Mouse (Mus musculus) liver, postnatal 0 days (tissue): Measurements from ENCODE around the gene Tnfrsf19. TPM values are rescaled to one million over a fixed set of nuclear protein-coding genes. Genes with fewer than 3 reads are reported as not detected.

ENCODE experiments used
- ATAC-seq: fragments of 200-750 bp; cut with Nextera tagmentation; 2 replicates; pipeline ENCODE4 v1.8.0; 2017; ENCODE audit warnings: mild to moderate bottlenecking, moderate library complexity
- DNase-seq: peaks from one replicate; pipeline ENCODE4 v3.0.0-alpha.2; 2016
- H3K27ac ChIP-seq: fragments of 300-500 bp; sonication (generic); 2 replicates; pipeline ENCODE4 v1.5.1; 2014; ENCODE audit warnings: antibody characterized with exemption, moderate library complexity, mild to moderate bottlenecking, low read depth
- H3K27me3 ChIP-seq: fragments of 300-500 bp; sonication (generic); 2 replicates; pipeline ENCODE4 v1.6.1; 2014; ENCODE audit warnings: low read length, control low read depth, mixed read lengths; ENCODE audit not compliant: insufficient read depth
- H3K36me3 ChIP-seq: fragments of 300-500 bp; sonication (generic); replicated peaks from 2 replicates; pipeline ENCODE4 v1.6.1; 2014; ENCODE audit warnings: mild to moderate bottlenecking, control low read depth, low read length, moderate library complexity, mixed read lengths; ENCODE audit not compliant: insufficient read depth
- H3K4me1 ChIP-seq: fragments of 300-500 bp; sonication (generic); 2 replicates; pipeline ENCODE4 v1.6.1; 2014; ENCODE audit warnings: antibody characterized with exemption, mild to moderate bottlenecking, control low read depth; ENCODE audit not compliant: insufficient read depth
- H3K4me2 ChIP-seq: fragments of 300-500 bp; sonication (generic); 2 replicates; pipeline ENCODE4 v1.6.1; 2014; ENCODE audit warnings: low read depth, mild to moderate bottlenecking, low read length, moderate library complexity, mixed read lengths
- H3K4me3 ChIP-seq: fragments of 300-500 bp; sonication (generic); 2 replicates; pipeline ENCODE4 v1.5.1; 2014; ENCODE audit warnings: low read depth, low read length
- H3K9ac ChIP-seq: fragments of 300-500 bp; sonication (generic); replicated peaks from 2 replicates; pipeline ENCODE4 v1.6.1; 2014; ENCODE audit warnings: mild to moderate bottlenecking, moderate library complexity
- H3K9me3 ChIP-seq: fragments of 300-500 bp; sonication (generic); 2 replicates; pipeline ENCODE4 v1.6.1; 2016; ENCODE audit warnings: mild to moderate bottlenecking, control low read depth, low read length, mixed read lengths
- CTCF ChIP-seq: sonication (generic); IDR thresholded peaks from 2 replicates; pipeline ENCODE4 v1.5.1; 2016; ENCODE audit warnings: antibody characterized with exemption, low read depth
- EP300 ChIP-seq: IDR thresholded peaks from 2 replicates; pipeline ENCODE4 v1.6.1; 2016; ENCODE audit warnings: antibody characterized with exemption, low read depth, mild to moderate bottlenecking
- WGBS: fragments of 180-500 bp; shearing (Covaris S2); extraction: QIAGEN DNeasy Blood & Tissue Kit; methylation state at CpG from one replicate; pipeline ENCODE4 v1.1.7; 2014; ENCODE audit not compliant: insufficient replicate concordance; 5-methylcytosine and 5-hydroxymethylcytosine counted together
- polyA plus RNA-seq: library from polyadenylated mRNA; unstranded; fragments of >200 nt; fragmentation: Nextera tagmentation; extraction: Ambion mirVana; gene quantifications from 2 replicates; pipeline ENCODE4 v1.2.1, GENCODE M21; 2015

Gene Tnfrsf19
- polyA plus RNA-seq, 1 experiment from 2014 or later = 2.4 TPM

GRCm38 (mm10) chr14:60916661-60917060 lies 129.6 kb downstream of the Tnfrsf19 start:
- no peaks in the 10 kb centered on the region for H3K36me3 ChIP-seq
- WGBS = 47% methylated on average over 4 of the region's 4 CpGs
- H3K27me3 ChIP-seq = no peaks in the 10 kb centered on the region
- ATAC-seq (no peak), DNase-seq (no peak)
- H3K4me3 ChIP-seq = no peak overlapping the region
- no peaks in the 10 kb centered on the region for H3K9me3 ChIP-seq
- no peaks in the 10 kb centered on the region for H3K4me1 ChIP-seq
- H3K27ac ChIP-seq = no peak overlapping the region
- H3K9ac ChIP-seq = no peak overlapping the region
- TF ChIP-seq EP300 (no peak), CTCF (no peak)
- H3K4me2 ChIP-seq = no peak overlapping the region

Other genes with a start within 250 kb of the Tnfrsf19 start
- 0.33 and 0.43 TPM in 2 replicates for gene Sacs, start 92.0 kb upstream of the Tnfrsf19 start, polyA plus RNA-seq
- gene Sgcg, start 212.0 kb upstream of the Tnfrsf19 start, polyA plus RNA-seq = 0.85 TPM in 1 of 2 replicates, not detected in the other